Mouse (Mus musculus) lung, postnatal 0 days (tissue): ENCODE data around the gene Cfap100.

ENCODE experiments used
- CTCF ChIP-seq: IDR thresholded peaks from 2 replicates; pipeline ENCODE4 v1.5.1; 2016; ENCODE audit warnings: antibody characterized with exemption, mild to moderate bottlenecking
- EP300 ChIP-seq: IDR thresholded peaks from 2 replicates; pipeline ENCODE4 v1.6.1; 2016; ENCODE audit warnings: antibody characterized with exemption, mild to moderate bottlenecking, control low read depth

DNA sequence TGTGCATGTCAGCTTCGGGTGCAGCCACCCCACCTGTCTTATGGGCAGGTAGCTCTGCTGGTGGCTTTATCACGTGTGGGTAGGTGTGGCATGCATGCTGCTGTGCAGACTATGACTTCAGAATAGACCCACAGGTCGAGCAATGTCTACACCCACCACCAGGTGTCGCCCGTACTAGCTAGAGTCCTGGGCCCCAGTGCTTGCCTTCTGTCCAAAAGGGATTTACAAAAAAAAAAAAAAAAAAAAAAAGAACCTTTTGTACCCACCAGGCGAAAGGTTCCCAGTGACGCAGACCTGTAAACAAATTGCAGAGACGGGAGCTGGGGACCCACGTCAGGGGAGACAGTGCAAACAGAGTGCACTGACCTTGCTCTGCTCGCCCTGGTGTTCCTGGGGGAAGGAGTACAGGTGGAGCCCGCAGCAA, 6.6 kb upstream of the Cfap100 start:
- TF ChIP-seq CTCF (peak; percentile 82), EP300 (peak; percentile 95)
